Mouse (Mus musculus): ENCODE results near the gene Cd52.

GRCm38 (mm10) chr4:134051912-134052311 lies 43.0 kb downstream of the Cd52 start:
- no peak for TF ChIP-seq CTCF (IDR thresholded peaks at IDR 0.05; ENCODE audit: insufficient read depth, low read depth, low read length)
- no peak for TF ChIP-seq POLR2A (IDR thresholded peaks at IDR 0.05; ENCODE audit: insufficient read depth, low read depth, low read length)
